Mouse (Mus musculus): ENCODE measurements around the gene Ube3b. TPM values are rescaled to one million over a fixed set of nuclear protein-coding genes. Genes with fewer than 3 reads are reported as not detected.

The Ube3b gene
- polyA plus RNA-seq, 1 experiment from 2014 or later: 23.0 TPM

DNA sequence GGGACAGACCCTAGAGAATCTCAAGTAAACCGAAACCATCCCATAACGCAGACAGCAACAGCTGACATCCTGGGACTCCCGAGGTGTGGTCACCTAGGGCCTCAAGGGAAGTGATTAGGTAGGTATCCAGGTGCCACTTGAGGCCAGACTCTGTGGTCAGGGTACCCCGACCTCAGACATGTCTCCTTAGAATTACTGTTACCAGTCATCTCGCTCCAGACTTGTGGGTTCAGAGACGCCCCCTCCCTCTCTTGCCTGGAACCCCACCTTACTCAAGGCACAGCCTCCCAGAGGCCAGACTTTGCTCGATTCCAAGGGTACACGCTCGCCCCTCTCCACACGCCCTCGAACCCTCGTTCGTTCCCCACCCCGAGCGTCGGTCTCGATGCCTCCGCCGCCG is 644 bp upstream of the Ube3b start:
- peak; percentile 29 for ATAC-seq
- Histone ChIP-seq H3K9ac (ENCODE audit: low read depth, low read length) (peak overlapping the region; percentile 75), H3K9me3 (ENCODE audit: control insufficient read depth) (no peaks in the 10 kb centered on the region), H3K27ac (ENCODE audit: low read depth, low read length) (peak overlapping the region; percentile 90), H3K27me3 (replicated peaks; ENCODE audit: control insufficient read depth, insufficient read depth, low read length) (no peaks in the 10 kb centered on the region), H3K4me2 (replicated peaks; ENCODE audit: low read depth) (peak overlapping the region; percentile 81), H3K36me3 (ENCODE audit: control insufficient read depth, insufficient read depth) (peaks cover 18% of the 10 kb centered on the region), H3K4me3 (ENCODE audit: low read depth, low read length) (peak overlapping the region; percentile 90), H3K4me1 (replicated peaks; ENCODE audit: control insufficient read depth, insufficient read depth, low read length) (peaks cover 41% of the 10 kb centered on the region)
- 0% methylated on average over 20 of the region's 20 CpGs for WGBS
- TF ChIP-seq CTCF (IDR thresholded peaks at IDR 0.05; ENCODE audit: low read depth): 0 out of 2 replicates have a peak, but pooled peaks have one; percentile 2

DNA sequence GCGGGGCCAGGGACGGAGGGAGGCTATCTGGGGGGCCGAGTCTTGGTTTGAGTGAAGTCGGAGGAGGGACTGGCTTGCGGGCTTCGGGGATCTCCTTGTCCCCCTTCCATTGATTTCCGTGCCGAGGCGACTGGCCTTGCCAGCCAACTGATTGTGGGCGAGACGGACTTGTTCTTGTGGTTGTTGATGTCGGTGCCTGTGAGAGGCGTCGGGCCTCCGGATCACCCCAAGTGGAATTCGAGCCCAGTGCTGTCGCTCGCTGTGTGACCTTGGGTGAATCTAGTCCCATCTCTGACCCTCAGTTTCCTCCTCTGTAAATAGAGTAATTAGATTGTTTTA is 575 bp downstream of the Ube3b start:
- Histone ChIP-seq H3K4me3 (ENCODE audit: low read depth, low read length) (peak overlapping the region; percentile 90), H3K4me1 (replicated peaks; ENCODE audit: control insufficient read depth, insufficient read depth, low read length) (peaks cover 32% of the 10 kb centered on the region), H3K36me3 (ENCODE audit: control insufficient read depth, insufficient read depth) (peaks cover 20% of the 10 kb centered on the region), H3K9me3 (ENCODE audit: control insufficient read depth) (no peaks in the 10 kb centered on the region), H3K27ac (ENCODE audit: low read depth, low read length) (peak overlapping the region; percentile 90), H3K27me3 (replicated peaks; ENCODE audit: control insufficient read depth, insufficient read depth, low read length) (no peaks in the 10 kb centered on the region), H3K4me2 (replicated peaks; ENCODE audit: low read depth) (peak overlapping the region; percentile 81), H3K9ac (ENCODE audit: low read depth, low read length) (peak overlapping the region; percentile 75)
- WGBS: under 1% methylated on average over 18 of the region's 18 CpGs
- no peak for TF ChIP-seq CTCF (IDR thresholded peaks at IDR 0.05; ENCODE audit: low read depth)
- no peak; the same call in 1 of the 2 replicates for ATAC-seq

DNA sequence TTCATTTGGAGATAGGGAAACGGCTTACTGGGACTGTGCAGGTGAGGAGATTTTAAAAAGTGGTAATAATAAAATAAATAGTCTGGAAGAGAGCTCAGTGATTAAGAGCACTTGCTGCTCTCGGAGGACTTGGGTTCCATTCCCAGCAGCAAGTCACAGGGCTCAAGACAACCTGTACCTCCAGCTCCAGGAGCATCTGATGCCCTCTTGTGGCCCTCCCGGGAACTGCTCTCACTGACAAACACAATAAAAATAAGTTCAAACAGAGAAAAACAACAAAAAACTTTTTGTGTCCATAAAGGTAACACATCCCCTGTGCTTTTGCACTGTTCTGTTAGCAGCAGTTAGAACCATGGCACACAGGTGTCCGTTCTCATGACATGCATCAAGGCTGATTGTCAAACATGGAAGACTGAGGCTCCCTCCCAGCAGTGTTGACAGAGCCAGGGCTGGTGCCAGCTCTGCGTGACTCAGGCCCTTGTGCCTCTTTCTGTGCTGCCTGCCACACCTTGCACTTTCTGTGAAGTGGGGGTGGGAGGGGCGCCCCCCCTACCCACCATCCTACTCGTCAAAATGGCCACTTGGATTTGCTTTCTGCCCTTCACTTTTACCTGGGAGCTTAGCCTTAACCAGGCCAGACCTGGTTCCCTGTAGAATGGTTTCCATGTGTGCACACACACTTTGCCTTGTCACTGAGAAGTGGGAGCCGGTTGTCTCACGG is 2.9 kb downstream of the Ube3b start:
- Histone ChIP-seq H3K27me3 (replicated peaks; ENCODE audit: control insufficient read depth, insufficient read depth, low read length) (no peaks in the 10 kb centered on the region), H3K4me2 (replicated peaks; ENCODE audit: low read depth) (no peak overlapping the region), H3K9ac (ENCODE audit: low read depth, low read length) (no peak overlapping the region), H3K4me1 (replicated peaks; ENCODE audit: control insufficient read depth, insufficient read depth, low read length) (peaks cover 12% of the 10 kb centered on the region; the same call in 1 of the 2 replicates), H3K36me3 (ENCODE audit: control insufficient read depth, insufficient read depth) (peaks cover 44% of the 10 kb centered on the region), H3K27ac (ENCODE audit: low read depth, low read length) (no peak overlapping the region), H3K4me3 (ENCODE audit: low read depth, low read length) (no peak overlapping the region), H3K9me3 (ENCODE audit: control insufficient read depth) (no peaks in the 10 kb centered on the region)
- TF ChIP-seq CTCF (IDR thresholded peaks at IDR 0.05; ENCODE audit: low read depth): peak; percentile 88
- ATAC-seq: no peak
- 75% methylated on average over 9 of the region's 9 CpGs for WGBS

DNA sequence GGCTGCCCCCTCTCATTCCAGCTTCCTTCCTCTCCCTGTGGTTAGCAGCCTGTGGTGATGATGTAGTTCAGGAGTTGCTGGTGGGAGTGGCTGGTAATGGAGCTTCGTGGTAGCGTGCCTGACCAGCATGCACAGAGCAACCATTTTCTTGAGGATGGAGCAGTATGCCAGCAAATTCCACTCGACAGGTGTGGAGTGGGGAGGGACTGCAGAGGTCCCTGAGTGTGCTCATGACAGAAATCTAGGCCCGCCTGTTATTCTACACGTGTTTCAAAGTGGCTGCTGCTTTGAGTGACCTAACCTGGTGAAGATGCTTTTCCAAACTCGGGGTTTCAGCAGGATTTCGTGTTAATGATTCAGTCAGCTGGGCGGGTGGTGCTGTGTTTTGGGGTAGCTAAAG is 4.0 kb downstream of the Ube3b start:
- TF ChIP-seq CTCF (IDR thresholded peaks at IDR 0.05; ENCODE audit: low read depth): no peak
- 0 out of 2 replicates have a peak, but pooled peaks cover 6% of the 10 kb centered on the region for H3K4me1 ChIP-seq (replicated peaks; ENCODE audit: control insufficient read depth, insufficient read depth, low read length)
- no peak overlapping the region for H3K4me2 ChIP-seq (replicated peaks; ENCODE audit: low read depth)
- peaks cover 55% of the 10 kb centered on the region for H3K36me3 ChIP-seq (ENCODE audit: control insufficient read depth, insufficient read depth)
- H3K27ac ChIP-seq (ENCODE audit: low read depth, low read length): no peak overlapping the region
- H3K9ac ChIP-seq (ENCODE audit: low read depth, low read length): no peak overlapping the region
- WGBS: 92% methylated on average over 8 of the region's 8 CpGs
- H3K27me3 ChIP-seq (replicated peaks; ENCODE audit: control insufficient read depth, insufficient read depth, low read length): no peaks in the 10 kb centered on the region
- no peaks in the 10 kb centered on the region for H3K9me3 ChIP-seq (ENCODE audit: control insufficient read depth)
- H3K4me3 ChIP-seq (ENCODE audit: low read depth, low read length): no peak overlapping the region
- ATAC-seq: no peak

DNA sequence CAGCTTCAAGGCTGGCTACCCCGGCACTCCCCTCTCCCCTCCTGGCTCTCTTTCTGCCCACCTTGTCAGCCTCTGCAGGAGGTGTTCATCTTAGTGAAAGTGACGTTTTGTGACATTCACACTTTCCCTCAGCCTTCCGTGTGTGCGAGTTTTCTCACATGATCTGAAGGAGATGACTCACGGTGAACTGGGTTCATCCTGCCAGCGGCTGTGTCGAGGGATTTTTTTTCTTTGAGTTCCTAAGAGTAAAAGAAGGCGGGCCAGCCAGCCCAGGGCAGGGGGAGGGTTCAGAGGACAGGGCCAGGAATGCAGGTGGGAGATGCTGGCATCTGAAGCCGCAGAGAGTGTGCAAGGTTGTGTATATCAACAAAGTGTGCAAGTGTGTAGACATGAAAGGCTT is 12.8 kb downstream of the Ube3b start:
- 73% methylated on average over 9 of the region's 9 CpGs for WGBS
- Histone ChIP-seq H3K4me2 (replicated peaks; ENCODE audit: low read depth) (no peak overlapping the region), H3K9ac (ENCODE audit: low read depth, low read length) (no peak overlapping the region), H3K27ac (ENCODE audit: low read depth, low read length) (no peak overlapping the region), H3K9me3 (ENCODE audit: control insufficient read depth) (no peaks in the 10 kb centered on the region), H3K36me3 (ENCODE audit: control insufficient read depth, insufficient read depth) (peaks cover 85% of the 10 kb centered on the region), H3K4me3 (ENCODE audit: low read depth, low read length) (no peak overlapping the region), H3K4me1 (replicated peaks; ENCODE audit: control insufficient read depth, insufficient read depth, low read length) (no peaks in the 10 kb centered on the region), H3K27me3 (replicated peaks; ENCODE audit: control insufficient read depth, insufficient read depth, low read length) (no peaks in the 10 kb centered on the region)
- no peak for TF ChIP-seq CTCF (IDR thresholded peaks at IDR 0.05; ENCODE audit: low read depth)
- no peak for ATAC-seq

DNA sequence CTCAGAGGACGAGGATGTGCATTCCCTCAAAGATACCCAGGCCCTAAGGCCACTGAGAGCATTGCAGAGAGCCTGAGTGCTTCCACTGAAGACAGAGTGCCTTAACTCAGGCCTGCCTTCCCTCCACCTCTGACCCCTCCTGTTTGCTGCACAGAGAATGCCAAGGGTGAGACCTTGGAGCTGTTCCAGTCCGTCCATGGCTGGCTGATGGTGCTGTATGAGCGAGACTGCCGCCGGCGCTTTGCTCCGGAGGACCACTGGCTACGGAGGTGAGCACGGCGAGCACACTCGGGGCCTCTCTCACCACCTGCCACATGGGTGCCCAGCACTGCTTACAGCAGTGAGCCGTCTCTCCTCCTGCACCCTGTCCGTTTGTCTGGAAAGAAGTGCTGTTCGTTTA is 26.2 kb downstream of the Ube3b start:
- H3K4me2 ChIP-seq (replicated peaks; ENCODE audit: low read depth): no peak overlapping the region
- H3K4me3 ChIP-seq (ENCODE audit: low read depth, low read length): no peak overlapping the region
- H3K9ac ChIP-seq (ENCODE audit: low read depth, low read length): no peak overlapping the region
- H3K4me1 ChIP-seq (replicated peaks; ENCODE audit: control insufficient read depth, insufficient read depth, low read length): no peaks in the 10 kb centered on the region
- H3K36me3 ChIP-seq (ENCODE audit: control insufficient read depth, insufficient read depth): peaks cover 99% of the 10 kb centered on the region
- no peaks in the 10 kb centered on the region for H3K9me3 ChIP-seq (ENCODE audit: control insufficient read depth)
- H3K27ac ChIP-seq (ENCODE audit: low read depth, low read length): no peak overlapping the region
- TF ChIP-seq CTCF (IDR thresholded peaks at IDR 0.05; ENCODE audit: low read depth): no peak
- WGBS: 94% methylated on average over 14 of the region's 14 CpGs
- no peaks in the 10 kb centered on the region for H3K27me3 ChIP-seq (replicated peaks; ENCODE audit: control insufficient read depth, insufficient read depth, low read length)
- no peak for ATAC-seq

Data from intestine, postnatal 0 days (tissue).